Mouse (Mus musculus) brown adipose tissue, adult 24 weeks (tissue): ENCODE measurements around the gene Clmp. TPM values are rescaled to one million over a fixed set of nuclear protein-coding genes. Genes with fewer than 3 reads are reported as not detected.

Experiments used
- H3K27ac ChIP-seq: fragments of 200-500 bp; replicated peaks from 2 replicates; pipeline ENCODE4 v1.5.1; 2012; ENCODE audit warnings: low read depth, mild to moderate bottlenecking, low read length
- H3K4me1 ChIP-seq: fragments of 200-500 bp; 2 replicates; pipeline ENCODE4 v1.6.1; 2012; ENCODE audit warnings: low read length, mixed read lengths; ENCODE audit not compliant: control insufficient read depth, insufficient read depth, insufficient read length
- H3K4me3 ChIP-seq: fragments of 200-500 bp; 2 replicates; pipeline ENCODE4 v1.5.1; 2012; ENCODE audit warnings: low read depth, mild to moderate bottlenecking, low read length, moderate library complexity; ENCODE audit not compliant: insufficient read depth
- polyA plus RNA-seq: library from polyadenylated mRNA; stranded (reverse); fragments of >200 nt; gene quantifications from 2 replicates; pipeline ENCODE4 v1.2.4, GENCODE M21; 2012; ENCODE audit not compliant: missing spikeins, insufficient read depth, insufficient read length

The Clmp gene
- polyA plus RNA-seq, 1 experiment, result 7.2 TPM

DNA sequence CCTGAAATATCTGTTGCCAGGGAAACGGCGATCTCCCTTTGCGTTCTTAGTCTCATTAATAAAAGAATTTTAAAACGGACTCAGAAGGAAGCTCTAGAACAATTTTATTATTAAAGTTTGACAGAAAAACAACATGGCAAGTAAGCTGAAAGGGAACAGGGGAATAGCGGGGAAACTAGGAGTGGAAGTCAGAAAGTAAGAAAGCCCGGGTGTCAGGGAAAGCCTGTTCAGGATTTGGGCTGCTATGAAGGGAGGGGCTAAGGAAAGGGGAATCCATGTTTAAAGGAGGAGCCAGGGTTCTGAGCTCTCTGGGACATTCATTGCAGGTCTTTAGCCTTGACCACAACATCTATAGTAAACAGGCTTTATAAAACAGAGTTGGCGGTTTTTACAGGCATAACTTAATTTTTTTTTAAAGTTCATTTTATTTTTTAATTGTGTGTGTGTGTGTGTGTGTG is 45.9 kb downstream of the Clmp start:
- no peaks in the 10 kb centered on the region for H3K4me1 ChIP-seq
- peak overlapping the region; percentile 42 for H3K4me3 ChIP-seq
- no peak overlapping the region for H3K27ac ChIP-seq

DNA sequence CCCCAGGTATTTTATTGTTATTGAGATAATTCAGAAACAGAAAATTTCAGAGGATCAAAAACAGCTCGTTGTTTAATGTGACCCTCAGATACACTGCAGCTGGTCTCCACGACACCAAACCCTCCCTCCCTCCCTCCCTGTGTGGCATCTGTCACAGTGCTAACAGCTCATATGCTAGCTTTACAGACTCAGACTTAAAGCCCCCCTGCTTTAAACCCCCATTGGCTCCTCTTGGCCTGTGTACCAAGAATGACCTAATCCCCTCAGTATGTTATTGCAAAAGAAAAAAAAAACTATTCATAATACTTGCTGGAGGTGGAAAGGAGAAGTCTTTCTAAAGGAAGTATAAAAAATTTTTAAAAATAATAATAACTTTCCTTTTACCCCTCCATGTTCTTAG is 46.5 kb downstream of the Clmp start:
- Histone ChIP-seq H3K4me1 (no peaks in the 10 kb centered on the region), H3K4me3 (no peak overlapping the region), H3K27ac (no peak overlapping the region)

DNA sequence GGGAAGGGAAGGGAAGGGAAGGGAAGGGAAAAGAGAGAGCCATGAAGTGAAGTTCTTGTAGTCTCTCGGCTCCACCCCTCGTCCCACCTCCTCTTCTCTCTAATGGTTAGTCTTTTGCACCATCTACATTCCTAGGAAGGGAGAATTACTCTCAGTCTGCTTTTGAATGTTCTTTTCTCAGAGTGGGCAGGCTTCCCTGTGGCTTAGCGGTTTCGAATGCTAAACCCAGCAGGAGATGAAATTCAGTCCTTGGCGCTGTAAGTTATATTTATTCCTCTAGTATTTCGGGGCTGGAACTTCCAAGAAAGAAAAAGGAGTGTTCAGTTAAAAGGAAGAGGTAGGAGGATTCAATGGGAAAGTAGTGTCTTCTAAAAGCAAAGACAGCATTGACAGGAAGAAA is 51.4 kb downstream of the Clmp start:
- Histone ChIP-seq H3K4me3 (no peak overlapping the region), H3K4me1 (no peaks in the 10 kb centered on the region), H3K27ac (no peak overlapping the region)

DNA sequence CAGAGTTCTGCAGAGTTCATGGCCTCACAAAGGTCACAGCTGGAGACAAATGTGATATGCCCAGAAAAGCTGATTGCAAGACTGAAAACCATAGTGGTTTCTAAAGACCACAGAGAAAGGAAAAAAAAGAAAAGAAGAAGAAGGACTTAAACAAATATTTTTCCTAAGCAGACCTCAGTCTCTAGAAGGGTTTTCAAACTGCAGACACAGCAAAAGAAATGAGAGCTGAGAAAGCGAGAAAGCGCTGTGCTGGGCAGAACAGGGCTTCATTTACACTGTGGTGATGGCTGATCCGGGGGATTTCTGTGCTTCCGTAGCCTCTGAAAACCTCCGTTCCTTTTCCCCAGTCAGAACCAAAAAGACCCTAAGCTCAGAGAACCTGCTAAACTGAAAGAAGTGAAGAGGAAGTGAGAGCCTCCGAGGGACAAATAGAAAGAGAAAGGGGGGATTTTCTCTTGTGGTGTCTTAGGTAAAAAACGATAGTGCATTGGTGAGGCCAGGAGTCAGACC is 57.8 kb downstream of the Clmp start:
- H3K4me1 ChIP-seq, result no peaks in the 10 kb centered on the region
- no peak overlapping the region for H3K4me3 ChIP-seq
- H3K27ac ChIP-seq, result peak overlapping the region; percentile 40; the same call in 1 of the 2 replicates

DNA sequence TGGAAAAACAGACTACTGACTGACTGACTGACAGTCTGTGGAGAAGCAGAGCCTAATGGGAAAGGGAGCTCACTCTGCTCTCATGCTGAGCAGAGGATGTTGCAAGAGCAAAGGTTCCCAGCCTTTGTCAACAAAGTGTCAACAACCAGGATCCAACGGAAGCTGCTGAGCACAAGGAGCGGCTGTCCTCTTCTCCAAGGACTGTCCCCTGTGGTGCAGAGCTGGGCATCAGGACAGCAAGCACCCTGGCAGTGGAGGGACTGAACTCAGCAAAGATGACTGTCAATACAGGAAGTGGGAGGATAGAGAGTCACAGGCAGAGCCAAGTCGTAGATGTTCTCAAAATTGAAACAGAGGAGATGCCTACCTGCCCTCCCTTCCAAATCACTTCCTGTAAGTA is 58.5 kb downstream of the Clmp start:
- no peak overlapping the region for H3K4me3 ChIP-seq
- H3K27ac ChIP-seq, result peak overlapping the region; percentile 42
- no peaks in the 10 kb centered on the region for H3K4me1 ChIP-seq

DNA sequence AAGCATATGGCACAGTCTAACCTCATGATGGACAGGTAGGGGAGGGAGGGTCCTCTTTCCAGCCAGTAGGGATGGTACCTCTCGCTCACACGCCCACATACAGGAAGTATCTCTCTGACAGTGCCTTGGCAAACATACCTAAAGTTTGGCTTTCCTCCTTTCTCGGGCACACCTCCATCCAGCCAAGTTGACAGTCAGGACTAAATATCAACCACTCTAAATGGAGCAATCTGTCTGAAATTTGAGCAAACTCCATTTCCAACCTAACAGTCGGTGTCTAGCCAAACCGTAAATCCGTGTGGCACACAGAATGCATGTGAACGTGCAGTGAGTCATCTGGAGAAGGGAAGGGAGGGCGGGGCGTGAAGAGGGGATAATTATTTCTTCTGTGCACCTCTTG is 61.0 kb downstream of the Clmp start:
- Histone ChIP-seq H3K27ac (no peak overlapping the region), H3K4me3 (no peak overlapping the region), H3K4me1 (no peaks in the 10 kb centered on the region)

DNA sequence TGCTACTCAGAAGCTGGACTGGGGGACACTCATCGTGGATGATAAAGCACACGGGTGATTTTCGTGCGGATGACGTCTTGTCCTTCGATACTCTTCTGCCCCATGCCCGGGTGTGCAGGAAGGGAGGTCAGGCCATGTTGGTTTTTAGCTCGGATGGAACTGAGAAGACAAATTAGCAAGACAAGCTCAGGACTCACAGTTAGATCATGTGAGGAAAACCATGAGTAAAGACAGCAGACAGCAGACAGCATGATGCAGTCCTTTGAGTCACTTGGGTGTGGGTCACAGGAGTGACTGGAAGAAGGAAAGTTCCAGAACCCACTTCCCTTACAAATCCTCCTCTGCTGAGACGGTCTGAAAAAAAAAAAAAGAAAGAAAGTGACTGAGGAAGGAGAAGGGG is 61.5 kb downstream of the Clmp start:
- Histone ChIP-seq H3K27ac (no peak overlapping the region), H3K4me3 (no peak overlapping the region), H3K4me1 (no peaks in the 10 kb centered on the region)

DNA sequence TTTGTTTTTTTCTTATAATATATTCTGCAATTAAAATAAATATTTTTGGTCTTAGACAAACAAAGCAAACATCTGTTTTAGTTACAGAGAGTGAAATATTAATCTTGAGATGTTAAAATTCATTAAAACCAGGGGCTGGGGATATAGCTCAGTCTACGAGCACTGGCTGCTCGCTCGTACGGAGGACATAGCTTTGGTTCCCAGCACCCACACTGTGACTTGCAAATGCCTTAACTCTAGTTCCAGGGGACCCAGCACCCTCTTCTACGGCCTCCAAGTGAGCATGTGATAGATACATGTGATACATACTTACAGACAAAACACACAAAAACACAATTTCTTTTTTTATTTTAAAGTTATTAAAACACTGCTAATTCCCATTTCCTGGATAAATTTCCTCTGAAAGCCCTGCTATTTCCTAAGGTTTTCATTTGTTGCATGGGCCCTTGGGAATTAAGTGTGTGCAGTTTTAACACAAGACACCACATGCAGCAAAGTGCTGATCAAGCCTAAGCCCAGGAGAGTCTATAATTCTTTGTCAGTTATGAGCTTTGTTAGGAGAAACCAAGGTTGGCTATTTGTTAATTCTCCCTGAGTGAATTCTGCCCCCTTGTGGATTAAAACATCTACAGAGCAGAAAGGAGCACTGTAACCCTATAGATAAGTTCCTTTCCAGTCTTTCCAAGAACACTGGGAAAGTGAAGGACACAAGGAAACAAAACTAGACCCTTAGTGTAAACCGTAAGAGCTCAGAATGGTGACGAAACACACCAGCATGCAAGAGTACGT is 64.3 kb downstream of the Clmp start:
- no peak overlapping the region for H3K4me3 ChIP-seq
- H3K4me1 ChIP-seq, result no peaks in the 10 kb centered on the region
- H3K27ac ChIP-seq, result no peak overlapping the region

DNA sequence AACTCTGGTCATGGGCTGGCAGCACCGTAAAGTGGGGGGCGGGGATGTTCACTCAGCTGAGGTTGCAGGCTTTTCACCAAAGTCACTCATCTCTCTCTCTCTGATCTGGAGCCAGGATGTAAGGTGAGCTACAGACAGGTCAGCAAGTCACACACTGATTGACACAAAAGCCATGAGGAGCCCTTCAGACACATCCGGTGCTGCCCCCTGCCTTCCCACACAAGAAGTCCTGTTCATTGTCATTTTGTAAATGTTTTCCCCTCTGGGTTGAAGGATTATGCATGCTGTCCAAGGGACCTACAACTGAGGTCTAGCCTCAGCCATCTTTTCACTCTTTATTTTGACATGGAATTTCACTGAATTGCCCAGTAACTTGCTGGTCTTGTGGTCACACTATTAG is 66.0 kb downstream of the Clmp start:
- Histone ChIP-seq H3K27ac (no peak overlapping the region), H3K4me1 (no peaks in the 10 kb centered on the region), H3K4me3 (no peak overlapping the region)

DNA sequence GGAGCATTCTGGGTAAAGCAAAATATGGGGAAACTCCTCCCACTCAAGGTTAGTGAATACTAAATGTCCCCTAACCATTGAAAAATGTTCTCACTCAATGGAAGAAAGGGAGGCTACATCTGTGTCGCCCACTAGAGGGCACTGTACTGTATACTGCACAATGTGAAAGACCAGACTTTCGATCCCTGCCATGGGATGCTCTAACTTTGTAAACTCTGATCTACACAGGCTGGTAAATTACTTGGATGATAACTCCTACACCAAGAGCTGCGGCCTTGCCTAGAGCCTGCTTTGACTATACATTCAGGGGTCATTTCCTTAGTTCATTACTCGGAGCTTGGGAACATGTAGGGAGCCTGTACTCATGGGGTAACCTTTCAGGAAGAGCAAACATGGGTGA is 70.6 kb downstream of the Clmp start:
- no peak overlapping the region for H3K27ac ChIP-seq
- no peak overlapping the region for H3K4me3 ChIP-seq
- no peaks in the 10 kb centered on the region for H3K4me1 ChIP-seq

- H3K4me1 ChIP-seq, result no peaks in the 10 kb centered on the region
- H3K27ac ChIP-seq, result peak overlapping the region; percentile 50
- peak overlapping the region; percentile 30 for H3K4me3 ChIP-seq
These were observed 71.4 kb downstream of the Clmp start for GRCm38 (mm10) chr9:40757105-40757626.

- peak overlapping the region; percentile 30 for H3K4me3 ChIP-seq
- H3K4me1 ChIP-seq, result no peaks in the 10 kb centered on the region
- peak overlapping the region; percentile 53 for H3K27ac ChIP-seq
These were observed 72.0 kb downstream of the Clmp start for GRCm38 (mm10) chr9:40757685-40758270.

GRCm38 (mm10) chr9:40762354-40762753 is 76.6 kb downstream of the Clmp start:
- peaks cover 3% of the 10 kb centered on the region; the same call in 1 of the 2 replicates for H3K4me1 ChIP-seq
- H3K4me3 ChIP-seq, result no peak overlapping the region
- no peak overlapping the region for H3K27ac ChIP-seq

GRCm38 (mm10) chr9:40764887-40765580 is 79.3 kb downstream of the Clmp start:
- Histone ChIP-seq H3K4me1 (peaks cover 3% of the 10 kb centered on the region; the same call in 1 of the 2 replicates), H3K27ac (peak overlapping the region; percentile 40), H3K4me3 (peak overlapping the region; percentile 32)

- H3K4me3 ChIP-seq, result peak overlapping the region; percentile 32
- H3K4me1 ChIP-seq, result peaks cover 3% of the 10 kb centered on the region; the same call in 1 of the 2 replicates
- peak overlapping the region; percentile 40 for H3K27ac ChIP-seq
These were observed 79.8 kb downstream of the Clmp start for GRCm38 (mm10) chr9:40765581-40765940.
